Mouse (Mus musculus): Measurements from ENCODE around the gene Rgcc.

DNA sequence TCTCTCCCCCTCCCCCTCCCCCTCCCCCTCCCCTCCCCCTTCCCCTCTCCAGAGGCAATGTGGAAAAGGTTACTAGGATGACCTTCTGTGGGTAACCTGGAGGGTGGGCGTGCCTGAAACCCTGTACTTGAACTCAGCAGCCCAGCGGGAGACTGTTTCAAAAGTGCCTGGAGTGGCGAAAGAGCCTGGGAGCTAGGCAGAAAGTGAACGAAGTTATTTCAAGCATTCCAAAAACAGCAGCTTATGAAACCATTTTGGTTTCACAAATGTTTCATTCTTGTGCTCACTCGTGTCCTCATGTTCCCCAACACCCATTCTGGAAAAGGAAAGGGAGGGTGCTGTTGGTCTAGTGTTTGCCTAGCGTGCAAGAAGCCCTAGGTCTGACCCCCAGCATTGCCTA, 1.6 kb downstream of the Rgcc start:
- TF ChIP-seq UBTF (IDR thresholded peaks at IDR 0.05; ENCODE audit: low read depth, low read length) (no peak), CTCF (conservative IDR thresholded peaks at IDR 0.05 in 1 of 2, IDR thresholded peaks at IDR 0.05 in 1 of 2; ENCODE audit: low read depth in 2 of 2, low read length in 2 of 2) (no peak), EP300 (IDR thresholded peaks at IDR 0.05; ENCODE audit: low read length) (no peak), GABPA (IDR thresholded peaks at IDR 0.05; ENCODE audit: insufficient replicate concordance, low read depth, low read length) (no peak), ZKSCAN1 (IDR thresholded peaks at IDR 0.05; ENCODE audit: borderline replicate concordance, low read depth, low read length) (no peak), POLR2A (IDR thresholded peaks at IDR 0.05; ENCODE audit: low read depth, low read length) (no peak), SMC3 (IDR thresholded peaks at IDR 0.05; ENCODE audit: low read depth, low read length) (no peak), ZMIZ1 (IDR thresholded peaks at IDR 0.05; ENCODE audit: low read depth, low read length) (no peak)
